Mouse (Mus musculus): ENCODE data around the gene Mustn1.

DNA sequence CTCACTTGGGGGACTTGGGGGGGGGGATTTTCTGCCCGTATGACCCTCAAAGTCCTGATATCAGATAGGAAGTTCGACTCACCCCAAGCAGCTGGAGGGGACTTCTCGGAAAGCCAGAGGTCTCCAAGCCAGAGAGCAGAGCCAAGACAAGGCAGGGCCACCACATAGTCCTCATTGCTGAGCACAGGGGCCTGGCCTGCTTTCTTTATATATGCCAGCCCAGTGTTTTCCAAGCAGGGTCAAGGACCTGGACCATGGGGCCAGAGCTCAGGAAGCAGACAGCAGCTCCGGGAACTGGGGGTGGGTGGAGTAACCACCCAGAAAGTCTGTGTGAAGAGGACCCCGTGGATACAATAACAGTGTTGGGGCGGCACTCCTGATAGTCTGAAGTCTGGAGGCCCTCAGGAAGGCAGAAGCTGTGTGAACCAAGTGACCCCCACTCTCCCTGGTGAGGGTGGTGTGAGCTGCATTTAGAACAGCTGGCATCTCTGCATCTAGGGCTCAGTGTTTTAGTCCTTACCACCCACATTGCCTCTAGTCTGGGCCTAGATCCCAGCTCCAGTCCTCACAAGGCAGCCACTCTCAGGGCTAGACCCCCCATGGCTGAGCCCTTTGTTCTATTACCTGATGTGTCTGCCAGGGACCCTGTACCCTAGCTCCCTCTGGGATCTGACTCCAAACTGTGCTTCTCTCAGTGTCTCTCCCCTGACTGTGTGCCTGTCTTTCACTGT, 44.5 kb downstream of the Mustn1 start, which contains the start of gene Itih3:
- TF ChIP-seq CTCF (IDR thresholded peaks at IDR 0.05; ENCODE audit: low read depth, low read length), result no peak
- no peak for TF ChIP-seq POLR2A (IDR thresholded peaks at IDR 0.05; ENCODE audit: insufficient read depth, low read length)
- TF ChIP-seq EP300 (IDR thresholded peaks at IDR 0.05; ENCODE audit: insufficient read depth, low read depth, low read length), result no peak
